Mouse (Mus musculus) cerebellum, adult 11 months (tissue): ENCODE data around the gene Cmpk2.
"Not testable (repeated sequence)": the region's sequence is repeated elsewhere in the genome, so short reads cannot be mapped to it uniquely, and the experiment has no call there.

ENCODE experiments used
- DNase-seq: peaks from one replicate; pipeline ENCODE4 v3.0.0; 2022

The Cmpk2 gene

DNA sequence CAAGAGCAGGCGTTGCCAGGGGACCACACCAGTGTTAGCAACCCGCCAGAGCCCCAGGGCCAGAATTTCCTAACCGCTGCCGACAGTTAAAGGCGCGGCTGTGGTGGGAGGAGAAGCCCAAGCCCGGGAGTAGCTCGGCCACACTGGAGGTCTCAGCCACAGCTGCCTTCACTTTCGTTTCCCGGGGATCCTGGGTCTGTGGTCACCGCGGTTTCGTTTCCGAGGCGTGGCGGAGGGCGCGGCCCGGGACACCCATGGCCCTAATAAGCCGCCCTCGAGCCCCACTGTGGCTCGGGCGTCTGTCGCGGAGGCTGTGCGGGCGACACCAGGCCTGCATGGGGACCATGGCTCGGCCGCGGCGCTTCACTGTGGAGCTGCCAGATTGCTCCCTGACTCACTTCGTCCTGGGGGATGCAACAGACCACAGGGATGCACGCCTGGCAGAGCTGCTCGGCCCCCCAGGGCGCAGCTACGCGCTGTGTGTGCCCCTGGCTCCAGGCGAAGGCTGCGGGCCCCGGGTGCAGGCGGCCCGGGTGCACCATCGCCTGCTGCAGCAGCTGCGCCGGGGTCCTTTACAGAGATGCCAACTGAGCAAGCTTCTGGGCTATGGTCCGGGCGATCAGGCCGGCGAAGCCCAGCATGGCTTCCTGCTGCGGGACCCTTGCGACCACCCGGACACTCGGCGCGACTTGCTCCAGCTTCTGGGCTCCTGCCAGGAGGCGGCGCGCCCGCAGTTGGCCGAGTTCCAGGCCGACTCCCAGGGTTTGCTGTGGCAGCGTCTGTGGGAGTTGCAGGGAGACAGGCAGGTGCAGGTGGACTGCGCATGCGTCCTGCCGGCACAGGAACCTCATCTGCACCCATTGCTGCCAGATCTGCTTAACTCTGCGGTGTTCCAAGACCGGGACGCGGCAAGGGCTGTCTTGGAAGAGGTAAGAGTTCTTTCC lies at the start of gene Cmpk2:
Gene Cmpk2 (plus strand): TSS at position 107 of the 944 bp plus-strand sequence.
- DNase-seq: peak; percentile 86

DNA sequence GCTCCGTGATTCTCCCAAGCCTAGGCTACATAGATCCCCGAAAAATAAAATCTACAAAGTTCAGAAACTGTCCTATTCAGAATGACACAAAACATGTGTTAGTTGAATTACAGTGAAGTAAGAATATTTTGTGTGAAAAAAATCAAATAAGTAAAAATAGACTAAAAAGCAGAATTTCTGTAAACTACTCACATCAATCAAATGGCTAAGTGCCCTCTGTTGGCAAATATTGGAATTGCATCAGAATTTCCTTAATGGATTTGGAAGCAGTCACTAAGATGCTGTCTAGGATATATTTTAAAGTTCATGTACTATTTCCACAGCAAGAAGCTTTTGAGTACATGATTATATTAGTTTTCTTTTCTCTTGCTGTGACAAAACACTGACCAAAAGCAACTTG lies 44.2 kb upstream of the Cmpk2 start:
- no peak for DNase-seq

DNA sequence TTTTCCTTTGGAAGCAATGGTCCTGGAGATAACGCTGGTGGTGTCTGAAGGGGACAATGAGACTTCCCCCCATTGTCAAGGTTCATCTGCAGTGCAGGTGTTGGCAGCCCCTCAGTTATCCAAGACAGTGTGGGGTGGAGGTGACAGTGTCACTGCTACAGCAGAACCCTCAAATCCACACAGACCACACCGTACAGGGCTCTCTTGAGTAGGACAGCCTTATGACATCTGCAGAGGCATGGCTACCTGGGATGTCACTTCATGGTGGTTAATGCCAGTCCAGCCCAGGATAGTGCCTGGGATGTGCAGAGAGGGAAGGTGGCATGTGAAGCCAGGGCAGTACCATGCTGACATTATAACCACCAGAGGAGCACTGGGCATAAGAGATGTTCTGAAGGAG lies 40.2 kb upstream of the Cmpk2 start:
- not testable (repeated sequence) for DNase-seq

DNA sequence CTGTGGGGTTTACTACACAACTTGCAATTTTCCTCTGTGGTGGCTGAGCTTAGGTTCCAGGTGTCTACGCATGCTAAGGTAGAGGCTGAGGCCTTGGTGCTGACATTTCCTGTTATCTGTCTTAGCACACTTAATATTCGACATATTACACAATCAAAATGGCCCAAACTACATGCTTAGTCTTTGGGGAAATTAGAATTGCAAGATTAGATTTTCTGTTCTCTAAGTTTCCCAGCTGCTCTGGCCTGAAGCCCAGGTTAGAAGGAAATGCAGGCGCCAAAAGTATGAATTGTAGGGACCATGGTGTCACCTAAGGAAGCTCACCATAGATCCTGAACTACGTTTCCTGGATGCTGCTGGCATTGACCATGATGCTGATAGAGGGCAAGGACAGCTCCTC lies 32.7 kb upstream of the Cmpk2 start:
- DNase-seq: no peak

DNA sequence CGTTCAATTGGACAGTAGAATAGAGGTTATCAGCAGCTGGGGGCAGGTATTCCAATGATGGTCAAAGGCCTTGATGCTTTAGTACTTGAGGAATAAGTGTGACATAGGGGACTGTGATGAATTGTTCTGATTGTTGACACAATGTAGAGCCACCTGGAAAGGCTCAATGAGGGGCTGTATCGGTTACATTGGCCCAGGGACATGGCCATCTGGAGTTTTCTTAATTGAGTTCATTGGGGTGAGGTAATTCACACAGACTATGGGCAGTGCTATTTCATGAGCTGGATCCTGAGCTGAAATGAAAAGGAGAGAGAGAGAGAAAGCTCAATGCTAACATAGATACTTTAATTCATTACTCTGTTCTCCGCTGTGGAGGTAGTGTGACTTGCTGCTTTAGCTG lies 31.1 kb upstream of the Cmpk2 start:
- no peak for DNase-seq

DNA sequence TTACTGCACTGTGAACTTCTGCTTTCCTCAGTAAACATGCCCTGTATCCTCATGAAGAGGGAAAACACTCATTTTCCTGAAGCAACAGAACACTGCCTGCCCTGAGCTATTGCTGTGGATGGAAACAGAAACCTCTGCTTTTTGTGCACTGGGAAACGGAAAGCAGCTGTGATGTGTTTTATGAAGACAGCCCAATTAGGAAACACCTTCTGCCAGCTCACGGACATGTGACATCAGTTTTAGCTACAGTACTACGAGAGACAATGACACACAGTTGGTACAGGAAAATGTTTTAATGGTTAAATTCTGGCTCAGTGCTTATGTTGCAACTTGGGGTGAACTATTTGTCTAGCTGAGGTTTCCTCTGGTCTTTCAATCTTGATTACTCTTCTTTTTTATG lies 29.6 kb upstream of the Cmpk2 start:
- no peak for DNase-seq

DNA sequence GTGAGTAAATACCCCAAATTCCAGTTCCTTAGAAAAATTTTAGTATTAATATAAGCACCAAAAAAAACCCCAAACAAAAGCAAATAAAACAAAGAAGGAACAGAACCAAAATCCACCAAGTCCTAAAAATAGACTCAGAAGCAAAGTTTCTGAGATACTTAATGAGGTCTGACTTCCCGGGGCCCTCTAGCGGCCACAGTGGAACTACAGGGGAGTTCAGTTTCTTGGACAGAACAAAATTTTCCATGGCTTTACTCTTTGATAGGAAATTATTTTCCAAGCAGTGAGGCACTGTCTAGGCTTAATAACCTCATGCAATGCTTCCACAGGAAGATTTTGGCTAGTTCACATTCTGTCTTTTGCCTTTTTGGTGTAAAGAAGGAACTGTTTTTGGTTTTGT lies 24.9 kb upstream of the Cmpk2 start:
- DNase-seq: peak; percentile 39

DNA sequence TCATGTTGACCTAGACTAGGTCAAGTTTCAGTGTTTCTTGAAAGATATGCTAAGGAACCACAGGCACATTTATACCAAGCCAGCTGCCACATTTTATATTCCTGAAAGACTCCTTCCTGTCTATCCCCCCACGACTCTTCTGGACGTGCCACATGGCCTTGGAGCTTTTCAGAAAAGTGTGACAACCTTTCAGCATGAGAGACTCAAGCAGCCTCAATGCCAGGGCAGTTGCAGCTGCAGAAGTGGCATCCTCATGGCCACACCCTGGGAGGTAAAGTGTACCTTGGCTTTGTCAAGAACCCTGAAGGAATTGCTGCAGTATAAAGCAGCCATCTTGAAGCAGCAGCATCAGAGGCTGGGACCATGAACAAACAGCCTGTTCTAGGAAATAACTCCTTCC lies 24.5 kb upstream of the Cmpk2 start:
- DNase-seq: no peak

DNA sequence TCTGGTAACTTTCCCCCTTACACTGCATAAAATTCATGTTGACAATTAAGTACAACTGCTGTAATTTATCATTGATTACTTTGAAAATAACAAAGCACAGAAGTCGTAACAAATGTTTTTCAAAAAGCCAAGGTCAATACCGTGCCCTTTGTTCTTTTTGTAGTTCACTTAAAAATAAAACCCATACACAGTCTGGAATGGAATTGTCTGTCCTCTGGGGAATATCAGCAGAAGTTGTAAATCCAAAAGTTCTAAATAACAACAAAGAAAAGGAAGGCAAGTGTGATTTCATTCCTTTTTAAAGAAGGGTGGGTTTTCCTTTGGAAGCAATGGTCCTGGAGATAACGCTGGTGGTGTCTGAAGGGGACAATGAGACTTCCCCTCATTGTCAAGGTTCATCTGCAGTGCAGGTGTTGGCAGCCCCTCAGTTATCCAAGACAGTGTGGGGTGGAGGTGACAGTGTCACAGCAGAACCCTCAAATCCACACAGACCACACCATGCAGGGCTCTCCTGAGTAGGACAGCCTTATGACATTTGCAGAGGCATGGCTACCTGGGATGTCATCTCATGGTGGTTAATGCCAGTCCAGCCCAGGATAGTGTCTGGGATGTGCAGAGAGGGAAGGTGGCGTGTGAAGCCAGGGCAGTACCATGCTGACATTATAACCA lies 22.5 kb upstream of the Cmpk2 start:
- DNase-seq: no peak

DNA sequence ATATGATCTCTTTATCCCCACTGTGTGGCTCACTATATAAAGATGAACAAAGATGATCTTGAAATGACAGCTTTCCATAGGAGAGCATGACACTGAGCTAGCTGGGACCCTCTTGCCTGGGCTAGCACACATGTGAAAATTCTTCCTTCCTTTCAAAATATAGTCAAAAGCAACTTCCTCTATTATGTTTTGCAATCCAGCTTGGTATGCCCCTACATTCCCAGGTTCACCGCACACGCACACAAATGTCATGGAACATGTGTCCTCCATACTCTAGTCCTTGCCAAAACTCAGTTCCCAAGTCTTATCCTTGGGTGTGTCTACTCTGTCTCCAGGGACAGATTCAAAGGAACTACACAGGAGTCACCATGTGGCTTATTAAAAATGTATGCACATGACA lies 19.5 kb upstream of the Cmpk2 start:
- DNase-seq: no peak

DNA sequence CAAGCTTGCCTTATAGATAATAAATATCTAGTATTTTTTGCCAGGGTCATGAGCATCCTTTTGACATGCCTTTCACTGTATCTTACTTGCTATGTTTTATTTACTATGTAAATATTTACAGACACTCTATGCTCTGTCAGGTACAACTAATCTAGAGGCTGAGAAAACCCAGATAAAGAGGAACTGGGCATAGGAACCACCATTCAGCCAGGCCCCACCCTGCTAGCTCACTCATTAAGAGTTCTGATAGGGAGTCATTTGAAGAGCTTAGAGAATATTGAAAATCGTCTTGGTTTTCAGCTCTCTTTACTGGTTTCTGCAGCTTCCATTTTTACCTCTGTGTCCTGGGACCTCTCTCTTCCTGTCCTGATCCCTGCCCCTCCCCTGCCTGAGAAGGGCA lies 17.9 kb upstream of the Cmpk2 start:
- no peak for DNase-seq

DNA sequence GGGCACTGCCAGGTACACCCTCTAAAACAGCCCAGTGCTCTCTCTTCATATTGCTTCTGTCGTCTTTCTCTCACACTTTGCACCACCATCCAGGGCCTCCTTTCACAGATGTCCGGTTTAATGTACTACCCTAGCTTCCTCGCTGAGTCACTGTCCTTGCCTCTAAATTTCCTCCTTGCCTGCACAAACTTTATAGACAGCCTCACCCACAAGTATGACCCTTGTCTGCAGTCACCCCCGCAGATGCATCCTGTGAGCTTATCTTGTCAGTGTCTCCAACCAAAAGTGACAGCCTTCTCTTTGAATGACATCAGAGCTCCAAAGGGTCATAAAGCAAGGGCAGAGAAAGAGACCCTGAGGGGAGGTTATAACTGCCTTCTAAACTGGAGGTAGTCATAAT lies 16.1 kb upstream of the Cmpk2 start:
- no peak for DNase-seq

DNA sequence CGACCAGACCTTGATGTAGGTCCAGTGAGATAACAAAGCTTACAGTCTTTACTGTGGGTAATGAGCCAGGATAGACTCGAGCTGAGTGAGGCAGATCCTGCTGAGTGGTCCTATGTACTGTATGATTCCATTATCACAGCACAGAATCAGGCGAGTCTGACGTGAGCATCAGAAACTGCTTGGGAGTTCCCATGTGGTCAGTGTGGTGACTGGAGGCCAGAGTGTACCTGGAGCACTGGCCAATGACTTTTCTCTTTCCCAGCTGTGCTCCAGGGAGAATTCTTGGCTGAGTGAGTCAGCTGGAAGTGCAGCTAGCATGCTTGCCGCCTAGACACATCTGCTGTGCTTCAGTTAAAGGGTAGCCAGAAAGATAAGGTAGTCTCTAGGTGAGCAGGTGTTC lies 14.3 kb upstream of the Cmpk2 start:
- DNase-seq: no peak

DNA sequence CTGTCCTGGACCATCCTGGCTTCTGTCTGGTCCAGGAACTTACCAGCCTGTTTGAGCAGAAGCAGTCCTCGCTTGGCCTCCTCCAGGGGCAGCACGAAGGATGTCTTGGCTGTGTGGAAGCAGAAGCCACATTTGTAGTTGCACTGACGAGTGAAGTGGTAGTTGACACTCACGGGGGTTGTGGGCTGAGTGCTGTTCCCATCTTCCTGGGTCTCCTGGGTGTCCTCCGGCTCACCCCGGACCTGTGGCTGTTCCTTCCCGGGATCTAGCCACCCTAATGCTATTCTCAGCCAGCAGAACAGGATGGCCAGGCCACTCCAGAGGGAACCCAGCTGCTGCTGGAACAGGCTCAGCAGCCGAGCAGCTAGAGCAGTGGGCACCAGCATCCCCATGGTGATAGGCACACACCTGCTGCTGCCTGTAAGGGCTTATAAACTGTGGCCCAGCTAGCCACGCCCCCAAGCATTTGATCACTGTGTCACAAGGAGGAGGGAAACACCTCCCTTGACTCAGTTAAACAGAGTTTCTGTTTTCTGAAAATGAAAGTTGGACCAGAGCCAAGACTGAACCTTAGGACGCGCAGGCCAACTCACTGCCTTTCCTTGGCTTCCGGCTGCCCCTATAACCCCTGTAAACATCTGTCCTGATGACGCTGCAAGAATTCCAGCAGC lies 12.8 kb upstream of the Cmpk2 start, which contains the start of gene Rsad2:
Gene Rsad2 (minus strand): TSS at position 425 of the 671 bp plus-strand sequence.
- no peak for DNase-seq

DNA sequence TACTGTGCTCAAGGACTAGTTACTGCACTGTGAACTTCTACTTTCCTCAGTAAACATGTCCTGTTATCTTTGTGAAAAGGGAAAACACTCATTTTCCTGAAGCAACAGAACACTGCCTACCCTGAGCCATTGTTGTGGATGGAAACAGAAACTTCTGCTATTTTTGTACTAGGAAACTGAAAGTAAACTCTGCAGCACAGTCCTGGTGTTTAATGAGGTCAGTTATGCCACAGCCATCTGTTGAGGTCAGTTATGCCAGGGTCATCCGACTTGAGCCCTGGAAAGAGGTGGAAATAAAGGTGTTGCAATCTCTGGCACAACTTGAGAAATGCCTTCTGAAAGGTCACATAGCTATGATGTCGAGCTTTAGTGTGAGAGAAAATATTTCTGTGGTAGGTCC lies 8.9 kb upstream of the Cmpk2 start:
- no peak for DNase-seq

DNA sequence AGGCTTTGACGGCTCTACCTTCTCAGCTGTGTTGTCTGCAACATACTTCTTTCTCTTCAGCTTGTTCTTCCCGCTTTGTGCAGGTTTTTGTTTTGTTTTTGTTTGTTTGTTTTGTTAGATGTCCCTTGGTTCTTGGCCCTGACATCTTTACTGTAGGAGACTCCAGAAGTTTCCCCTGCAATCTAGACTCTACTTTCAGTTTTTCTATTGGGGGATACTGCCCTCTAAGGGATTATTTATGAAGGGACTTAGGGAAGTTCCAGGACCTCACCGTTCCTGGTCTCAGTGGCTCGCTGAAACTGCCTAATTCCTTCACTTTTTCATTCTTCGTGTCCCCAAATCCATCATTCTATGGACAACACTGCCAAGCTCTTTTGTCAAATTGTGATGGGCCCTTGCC lies 3.4 kb upstream of the Cmpk2 start:
- no peak for DNase-seq

DNA sequence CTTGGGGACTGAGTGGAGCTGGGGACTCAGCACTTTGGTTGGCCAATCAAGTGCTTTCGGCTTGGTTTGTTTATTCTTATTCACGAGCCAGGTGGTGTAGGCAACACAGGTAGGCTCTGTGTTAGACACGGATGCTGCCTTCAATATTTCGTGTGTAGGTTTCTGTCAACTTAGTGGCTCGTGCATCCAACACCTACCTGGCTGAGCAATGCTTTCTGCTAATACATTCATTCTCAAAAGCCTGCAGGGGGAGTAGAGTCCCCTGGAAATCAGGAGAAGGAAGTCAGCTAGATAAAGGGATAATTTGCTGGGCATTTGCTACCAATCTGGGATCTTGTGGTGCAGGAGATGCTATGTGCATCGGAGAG lies 1.0 kb downstream of the Cmpk2 start:
- no peak for DNase-seq

DNA sequence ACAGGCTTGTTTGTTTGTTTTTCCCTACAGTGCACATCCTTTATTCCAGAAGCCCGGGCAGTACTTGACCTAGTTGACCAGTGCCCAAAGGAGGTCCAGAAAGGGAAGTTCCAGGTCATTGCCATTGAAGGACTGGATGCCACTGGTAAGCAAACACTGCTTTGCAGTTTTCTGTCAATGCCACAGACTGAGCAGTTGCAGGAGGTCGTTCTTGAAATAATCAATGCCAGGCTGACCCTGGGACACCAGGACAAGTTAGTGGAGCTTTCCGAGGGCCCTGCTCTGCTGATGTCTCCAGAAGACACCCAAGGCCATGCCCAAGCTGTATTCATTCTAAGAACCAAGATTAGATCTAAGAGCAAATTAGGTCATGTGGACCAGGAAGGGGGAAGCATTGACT lies 2.4 kb downstream of the Cmpk2 start:
- no peak for DNase-seq

DNA sequence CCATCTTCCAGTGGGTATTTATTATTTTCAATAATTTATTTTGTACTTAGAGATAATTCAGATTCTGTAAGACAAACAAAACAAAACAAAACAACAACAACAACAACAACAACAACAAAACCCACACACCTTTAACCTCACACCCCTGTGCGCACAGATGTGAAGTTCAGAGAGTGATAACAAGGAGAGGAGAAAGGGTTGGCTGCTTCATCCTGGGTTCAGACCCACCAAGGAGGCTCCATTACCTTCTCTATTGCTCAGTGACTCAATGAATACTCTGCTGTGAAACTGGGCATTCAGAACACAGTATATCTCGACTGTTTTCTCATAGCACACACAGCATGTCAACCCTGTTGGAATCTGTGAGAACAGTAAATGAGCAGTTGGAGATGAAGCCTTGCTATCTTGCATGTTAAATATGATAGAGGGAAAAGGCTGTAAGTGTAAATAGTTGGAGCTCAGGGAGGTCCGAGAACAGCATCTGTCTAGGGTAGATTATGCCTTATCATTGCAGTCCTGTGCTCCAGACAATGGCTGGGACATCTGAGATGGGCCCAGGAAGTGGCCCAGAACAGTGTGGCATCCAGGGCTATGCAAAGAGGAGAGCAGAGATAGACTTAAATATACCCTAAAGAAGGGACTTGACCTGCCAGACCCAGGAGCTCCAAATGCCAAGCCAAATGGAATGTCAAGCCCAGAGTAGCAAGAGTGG lies 3.9 kb downstream of the Cmpk2 start:
- DNase-seq: no peak

DNA sequence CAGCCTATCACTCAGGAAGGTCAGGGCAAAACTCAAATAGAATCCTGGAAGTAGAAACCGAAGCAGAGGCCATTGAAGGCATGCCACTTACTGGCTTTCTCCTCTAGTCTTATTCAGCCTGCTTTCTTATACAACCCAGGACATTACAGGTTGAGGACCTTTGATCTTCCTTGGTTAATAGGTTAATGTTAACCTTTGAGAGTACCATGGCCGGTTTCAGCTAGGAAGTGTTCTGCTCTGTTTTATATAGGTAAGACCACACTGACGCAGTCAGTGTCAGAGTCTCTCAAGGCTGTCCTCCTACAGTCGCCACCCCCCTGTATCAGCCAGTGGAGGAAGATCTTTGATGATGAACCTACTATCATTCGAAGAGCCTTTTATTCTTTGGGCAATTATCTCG lies 4.7 kb downstream of the Cmpk2 start:
- no peak for DNase-seq

DNA sequence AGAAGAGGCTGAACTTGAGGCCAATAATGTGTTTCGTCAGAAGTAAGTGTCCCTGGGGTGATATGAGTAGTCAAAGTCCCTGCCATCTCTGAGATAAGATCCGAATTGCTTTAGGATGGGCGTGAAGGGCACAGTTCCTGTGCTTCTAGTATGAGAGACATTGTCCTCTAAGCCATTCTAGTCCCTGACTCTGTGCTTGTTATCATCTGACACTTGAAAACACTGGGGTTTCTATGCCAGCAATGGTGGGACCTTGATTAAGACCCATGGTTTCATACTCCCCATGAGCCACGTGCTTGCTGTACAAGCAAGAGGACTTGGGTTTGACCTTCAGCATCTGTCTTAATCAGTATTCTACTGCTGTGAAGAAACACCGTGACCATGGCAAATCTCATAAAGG lies 8.2 kb downstream of the Cmpk2 start:
- no peak for DNase-seq

DNA sequence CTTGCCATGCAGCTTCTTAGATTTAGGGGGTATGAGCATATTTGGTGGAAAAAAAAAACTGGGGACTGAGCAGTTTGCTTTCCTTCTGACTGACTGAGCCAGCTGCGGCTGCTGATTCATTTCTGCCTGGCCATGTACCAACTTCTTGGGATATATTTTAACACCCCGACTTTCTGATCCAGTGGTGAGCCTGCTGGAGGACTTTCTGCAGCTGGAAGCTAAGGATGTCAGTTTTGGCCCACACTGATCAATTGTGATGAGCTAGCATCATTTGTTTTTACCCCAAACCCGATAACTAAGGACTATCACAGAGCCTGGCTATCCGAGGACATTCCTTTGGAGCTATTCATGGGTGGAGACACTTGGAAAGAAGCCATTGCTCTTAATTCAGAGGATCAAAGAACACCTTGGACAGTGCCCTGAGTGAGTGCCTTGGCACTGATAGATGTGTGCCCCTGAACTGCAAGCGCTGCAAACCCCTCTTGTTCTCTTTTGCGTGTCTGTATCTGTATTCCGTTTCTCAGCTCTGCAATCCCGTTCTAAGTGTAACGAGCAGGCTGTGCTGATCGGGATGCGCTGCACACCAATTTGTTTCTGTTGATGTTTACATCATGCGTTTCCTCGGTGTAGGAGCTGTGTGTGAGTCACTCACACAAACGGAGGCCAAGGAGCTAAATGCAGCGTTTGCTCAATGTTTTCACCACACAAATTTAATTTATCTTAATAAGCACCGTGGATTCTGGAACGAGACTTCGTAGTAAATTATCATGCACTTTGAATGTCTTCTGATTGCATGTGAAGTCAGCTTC lies 9.4 kb downstream of the Cmpk2 start:
- DNase-seq: no peak
